Mouse (Mus musculus): ENCODE results near the gene Eefsec. TPM values are rescaled to one million over a fixed set of nuclear protein-coding genes. Genes with fewer than 3 reads are reported as not detected.

Eefsec gene
- total RNA-seq, 1 experiment from 2014 or later: 11.2 TPM

GRCm38 (mm10) chr6:88278141-88278540 is 168.2 kb downstream of the Eefsec start:
- no peak for ATAC-seq (ENCODE audit: extremely low read depth, insufficient number of reproducible peaks, low FRiP score, poor library complexity, severe bottlenecking)

DNA sequence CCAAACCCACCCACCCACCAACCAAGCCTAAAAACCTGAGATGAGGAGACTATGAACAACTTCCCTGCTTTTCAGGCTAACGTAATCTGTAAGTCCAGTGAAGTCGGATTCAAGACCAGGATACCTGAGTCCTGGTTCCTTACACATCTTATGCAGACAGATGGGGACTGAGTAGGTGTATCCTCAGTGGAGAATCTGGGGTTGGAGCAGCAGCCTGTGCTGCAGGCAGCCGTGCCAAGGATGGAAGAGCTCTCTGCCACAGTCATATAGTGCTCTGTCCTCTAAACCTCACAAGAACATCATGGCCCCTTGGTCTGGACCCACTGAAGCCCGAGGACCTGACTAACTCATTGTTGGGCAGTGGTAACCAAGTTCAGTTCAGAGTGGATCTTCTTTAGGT is 169.1 kb downstream of the Eefsec start:
- no peak for ATAC-seq (ENCODE audit: extremely low read depth, insufficient number of reproducible peaks, low FRiP score, poor library complexity, severe bottlenecking)

- no peak for ATAC-seq (ENCODE audit: extremely low read depth, insufficient number of reproducible peaks, low FRiP score, poor library complexity, severe bottlenecking)
Observed at GRCm38 (mm10) chr6:88276221-88276620, 170.1 kb downstream of the Eefsec start.

DNA sequence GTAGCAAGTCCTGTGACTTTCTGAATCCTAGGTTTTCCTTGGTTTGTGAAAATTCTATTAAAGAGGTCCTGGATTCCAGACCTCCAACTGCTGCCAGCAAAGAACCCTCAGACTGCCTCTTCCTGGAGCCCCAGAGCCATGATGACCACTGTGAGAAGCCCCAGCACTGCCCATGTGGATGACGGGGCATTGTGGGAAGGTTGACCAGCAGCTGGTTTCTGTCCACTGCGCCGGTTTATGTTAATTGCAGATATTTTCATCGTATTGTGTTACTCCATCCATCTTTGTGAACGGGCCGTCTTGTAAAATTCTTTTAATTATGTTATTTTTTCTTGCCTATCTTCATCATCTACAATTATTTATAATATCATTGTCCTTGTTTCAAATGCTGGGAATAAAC is 171.7 kb downstream of the Eefsec start:
- no peak for ATAC-seq (ENCODE audit: extremely low read depth, insufficient number of reproducible peaks, low FRiP score, poor library complexity, severe bottlenecking)

- ATAC-seq (ENCODE audit: extremely low read depth, insufficient number of reproducible peaks, low FRiP score, poor library complexity, severe bottlenecking): no peak
Observed at GRCm38 (mm10) chr6:88267970-88268369, 178.4 kb downstream of the Eefsec start.

DNA sequence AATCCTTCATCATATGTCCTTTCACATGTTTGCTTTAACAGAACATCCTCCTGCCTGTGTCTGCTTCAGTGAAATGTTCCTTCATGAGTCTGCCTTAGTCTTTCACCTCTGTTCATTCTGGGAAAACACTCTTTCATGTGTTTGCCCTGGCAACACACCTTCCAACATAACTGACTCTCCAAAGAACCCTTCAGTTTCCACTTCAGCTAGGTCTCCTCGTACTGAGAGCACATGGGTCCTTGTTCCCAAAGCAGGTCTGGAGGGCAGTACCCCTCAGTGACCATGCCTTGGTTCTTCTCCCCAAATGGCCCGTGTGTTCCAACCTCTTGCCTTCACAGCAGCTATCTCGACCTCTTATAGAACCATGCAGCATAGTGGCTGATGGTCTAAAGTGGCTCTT is 179.3 kb downstream of the Eefsec start:
- ATAC-seq (ENCODE audit: extremely low read depth, insufficient number of reproducible peaks, low FRiP score, poor library complexity, severe bottlenecking): no peak

- no peak for ATAC-seq (ENCODE audit: extremely low read depth, insufficient number of reproducible peaks, low FRiP score, poor library complexity, severe bottlenecking)
Observed at GRCm38 (mm10) chr6:88266055-88266454, 180.3 kb downstream of the Eefsec start.

DNA sequence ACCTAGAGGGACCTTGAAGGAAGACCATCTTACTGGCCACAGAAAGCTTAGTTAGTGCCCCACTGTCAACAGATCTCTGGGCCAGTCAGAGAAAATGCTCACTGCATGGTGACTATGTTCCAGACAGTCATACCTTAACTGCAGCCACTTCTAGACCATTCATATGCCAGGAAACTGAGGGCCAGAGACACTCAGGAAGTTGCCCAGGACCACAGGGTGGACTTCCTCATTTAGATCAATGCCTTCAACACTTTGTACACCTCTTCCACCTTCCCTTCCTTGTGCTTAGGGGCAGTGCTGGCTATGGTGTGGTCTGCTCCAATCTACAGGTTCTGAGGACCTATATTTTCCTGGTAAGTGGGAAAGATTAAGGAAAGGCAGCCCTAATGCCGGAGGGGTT is 181.0 kb downstream of the Eefsec start:
- no peak for ATAC-seq (ENCODE audit: extremely low read depth, insufficient number of reproducible peaks, low FRiP score, poor library complexity, severe bottlenecking)

DNA sequence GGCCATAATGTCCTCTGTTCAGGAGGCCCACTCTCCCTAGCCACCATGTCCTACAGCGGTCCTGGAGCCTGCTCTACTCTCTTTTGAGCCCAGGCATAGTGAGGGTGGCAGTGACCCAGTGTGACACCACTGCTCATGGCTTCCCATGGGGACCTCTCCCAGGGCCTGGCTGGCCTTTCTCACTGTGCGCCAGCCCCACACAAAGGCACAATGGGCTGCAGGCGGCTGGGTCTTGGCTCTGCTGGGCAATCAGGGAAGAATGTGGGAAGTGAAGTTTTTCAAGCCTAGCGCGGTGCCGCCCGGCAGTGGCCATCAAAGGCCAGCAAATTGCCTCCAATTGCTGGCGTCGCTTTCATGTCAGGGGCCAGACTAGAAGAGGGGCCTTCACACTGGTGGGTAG is 184.2 kb downstream of the Eefsec start:
- no peak for ATAC-seq (ENCODE audit: extremely low read depth, insufficient number of reproducible peaks, low FRiP score, poor library complexity, severe bottlenecking)

DNA sequence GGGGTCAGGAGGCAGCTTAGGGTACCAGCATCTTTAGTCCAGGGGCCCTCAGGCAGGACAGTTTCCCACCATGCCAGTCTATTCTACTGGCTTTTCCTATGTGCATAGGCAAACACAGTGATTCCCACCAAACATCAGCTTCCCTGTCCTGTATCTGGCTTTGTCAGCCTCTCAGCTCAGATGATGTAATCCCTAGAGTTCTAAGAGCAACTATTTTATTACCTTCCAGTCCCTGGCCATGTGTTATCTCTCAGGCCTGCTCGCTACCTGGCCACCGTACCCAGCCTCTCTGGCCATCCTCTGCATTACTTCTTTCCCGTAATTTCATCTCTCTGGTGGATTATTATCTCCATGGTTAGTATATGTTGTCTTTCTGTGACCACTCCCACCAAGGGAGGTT is 185.7 kb downstream of the Eefsec start:
- no peak for ATAC-seq (ENCODE audit: extremely low read depth, insufficient number of reproducible peaks, low FRiP score, poor library complexity, severe bottlenecking)

DNA sequence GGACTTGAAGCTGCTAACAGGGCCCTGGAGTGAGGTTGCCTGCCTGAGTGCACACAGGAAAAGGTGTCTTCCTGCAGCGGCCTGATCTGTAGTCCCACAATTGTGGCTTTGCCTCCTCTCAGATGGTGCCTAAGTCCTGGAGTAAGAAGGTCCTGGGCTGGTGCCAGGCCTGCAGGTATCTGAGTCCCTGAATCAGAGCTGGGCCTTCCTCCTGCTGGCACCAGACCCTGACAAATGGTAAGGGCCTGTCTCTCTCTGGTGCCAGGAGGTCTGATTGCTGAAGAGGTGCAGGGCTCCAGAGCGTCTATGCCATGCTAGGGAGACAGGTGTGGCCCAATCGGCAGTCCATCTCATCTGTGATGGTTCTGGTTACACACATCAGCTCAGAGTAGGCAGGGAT is 186.7 kb downstream of the Eefsec start:
- no peak for ATAC-seq (ENCODE audit: extremely low read depth, insufficient number of reproducible peaks, low FRiP score, poor library complexity, severe bottlenecking)

DNA sequence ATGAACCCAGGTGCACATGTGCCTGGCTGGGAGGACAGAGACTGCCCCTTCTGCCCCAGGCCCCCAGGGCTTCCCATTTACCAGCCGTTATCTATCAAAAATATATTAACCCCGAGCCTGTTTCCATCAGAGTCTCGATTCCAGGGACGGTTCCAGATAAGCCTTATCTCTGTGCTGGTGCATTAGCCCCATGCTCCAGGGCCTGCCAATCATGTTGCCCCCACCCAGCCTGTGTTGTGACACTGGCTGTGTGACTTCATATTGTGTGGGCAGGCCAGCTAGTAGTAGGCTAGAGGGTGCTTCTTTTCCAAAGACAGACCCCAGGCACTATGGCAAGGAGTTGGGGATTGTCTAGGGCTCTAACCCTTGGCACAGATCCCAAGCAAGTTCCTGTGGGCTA is 190.9 kb downstream of the Eefsec start:
- ATAC-seq (ENCODE audit: extremely low read depth, insufficient number of reproducible peaks, low FRiP score, poor library complexity, severe bottlenecking): no peak

DNA sequence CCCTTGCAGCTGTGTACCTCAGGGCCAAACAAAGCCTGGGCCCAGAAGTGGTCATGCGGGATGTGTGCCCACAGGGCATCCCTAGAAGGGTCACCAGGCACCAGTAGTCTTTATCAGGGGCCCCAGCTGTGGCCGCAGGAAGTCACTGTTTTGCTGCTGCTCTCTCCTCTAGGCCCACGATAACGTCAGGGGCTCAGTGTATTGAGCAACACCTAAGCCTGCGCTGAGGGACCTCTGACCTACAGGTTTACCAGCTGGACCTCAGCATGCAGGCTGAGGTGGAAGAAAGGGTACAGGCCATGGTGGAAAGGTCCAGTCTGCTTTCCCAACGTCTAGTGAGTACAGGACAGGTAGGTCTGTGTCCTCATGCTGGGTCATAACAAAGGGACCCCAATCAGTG is 192.3 kb downstream of the Eefsec start:
- no peak for ATAC-seq (ENCODE audit: extremely low read depth, insufficient number of reproducible peaks, low FRiP score, poor library complexity, severe bottlenecking)

- no peak for ATAC-seq (ENCODE audit: extremely low read depth, insufficient number of reproducible peaks, low FRiP score, poor library complexity, severe bottlenecking)
Observed at GRCm38 (mm10) chr6:88251798-88252478, 194.4 kb downstream of the Eefsec start.

DNA sequence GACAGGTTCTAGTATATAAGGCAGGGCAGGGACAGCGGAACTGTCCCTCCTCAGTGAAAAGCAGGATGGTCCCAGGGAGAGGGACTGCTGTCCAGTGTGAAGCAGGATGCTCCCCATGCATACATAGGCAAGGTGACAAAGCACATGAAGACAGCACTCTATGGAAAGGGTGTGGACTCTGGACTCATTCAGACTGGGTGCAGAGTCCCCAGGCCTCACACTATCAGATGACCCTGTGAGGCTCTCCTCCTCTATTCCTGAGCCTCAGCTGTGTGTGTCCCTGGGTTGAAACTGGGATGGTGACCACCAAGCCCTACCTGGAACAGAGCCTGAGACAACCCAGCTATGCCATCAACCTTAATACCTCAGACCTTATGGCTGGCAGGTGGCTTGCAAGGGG is 194.9 kb downstream of the Eefsec start:
- ATAC-seq (ENCODE audit: extremely low read depth, insufficient number of reproducible peaks, low FRiP score, poor library complexity, severe bottlenecking): no peak

DNA sequence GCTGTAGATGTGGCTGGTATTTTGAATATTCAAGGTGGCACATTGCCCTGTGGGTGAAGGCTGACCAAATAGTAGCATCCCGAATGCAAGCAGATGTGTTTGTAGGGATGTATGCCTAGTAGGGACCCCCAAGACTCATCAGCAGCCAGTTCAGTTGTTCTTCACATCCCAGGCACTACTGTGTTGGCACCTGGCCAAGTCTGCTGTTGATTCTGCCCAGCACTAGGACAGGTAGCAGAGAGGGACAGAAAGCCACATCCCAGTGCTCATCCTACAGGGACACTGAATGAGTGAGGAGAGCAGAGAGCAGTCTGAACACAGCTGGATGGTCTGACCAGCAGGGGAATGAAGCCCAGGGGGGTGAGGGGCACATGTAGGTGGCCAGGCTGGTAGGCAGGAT is 197.1 kb downstream of the Eefsec start:
- ATAC-seq (ENCODE audit: extremely low read depth, insufficient number of reproducible peaks, low FRiP score, poor library complexity, severe bottlenecking): no peak

DNA sequence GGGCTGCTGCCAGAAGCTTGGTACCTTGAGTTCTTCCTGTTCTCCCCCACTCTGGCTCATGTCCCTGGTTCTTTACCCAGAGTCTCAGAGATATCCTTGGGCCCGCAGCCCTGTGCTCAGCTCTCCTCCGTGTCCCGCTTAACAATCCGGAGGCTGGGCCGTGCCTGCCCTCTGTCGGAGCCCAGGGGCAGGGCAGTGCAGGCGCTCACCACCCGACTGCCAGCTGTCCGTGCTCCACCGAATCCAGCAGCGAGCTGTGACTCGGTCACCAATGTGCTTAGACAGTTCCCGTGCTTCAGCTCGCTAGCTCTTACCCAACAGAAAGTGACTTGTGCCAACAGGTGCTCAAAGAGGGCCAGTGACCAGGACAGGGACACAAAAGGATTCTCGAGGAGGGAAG is 203.7 kb downstream of the Eefsec start:
- ATAC-seq (ENCODE audit: extremely low read depth, insufficient number of reproducible peaks, low FRiP score, poor library complexity, severe bottlenecking): no peak

GRCm38 (mm10) chr6:88236513-88236912 is 209.8 kb downstream of the Eefsec start:
- ATAC-seq (ENCODE audit: extremely low read depth, insufficient number of reproducible peaks, low FRiP score, poor library complexity, severe bottlenecking): no peak

GRCm38 (mm10) chr6:88235983-88236382 is 210.4 kb downstream of the Eefsec start:
- ATAC-seq (ENCODE audit: extremely low read depth, insufficient number of reproducible peaks, low FRiP score, poor library complexity, severe bottlenecking): no peak

- no peak for ATAC-seq (ENCODE audit: extremely low read depth, insufficient number of reproducible peaks, low FRiP score, poor library complexity, severe bottlenecking)
Observed at GRCm38 (mm10) chr6:88235461-88235860, 210.9 kb downstream of the Eefsec start.

DNA sequence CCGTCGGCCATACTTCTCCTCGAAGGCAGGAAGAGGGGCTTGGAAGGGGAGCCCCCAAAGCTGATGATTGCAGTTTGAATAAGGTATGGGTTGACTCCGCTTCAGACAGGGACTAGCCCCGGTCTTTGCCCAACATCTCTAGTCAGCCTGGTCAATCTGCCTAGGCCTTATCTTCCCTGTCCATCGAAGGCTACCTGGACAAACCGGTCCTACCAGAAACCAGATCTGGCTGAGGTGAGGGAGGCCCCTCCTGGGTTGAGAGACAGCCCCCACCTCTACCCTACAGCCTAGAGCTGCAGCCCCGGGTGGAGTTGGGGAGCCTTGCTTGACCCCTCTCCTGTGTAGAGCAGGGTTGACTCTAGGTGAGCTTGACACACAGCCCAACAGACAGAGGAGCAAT is 212.3 kb downstream of the Eefsec start:
- no peak for ATAC-seq (ENCODE audit: extremely low read depth, insufficient number of reproducible peaks, low FRiP score, poor library complexity, severe bottlenecking)
